Comparison of ENCODE assay signal across 26 mouse cellular contexts in the genomic region with DNA sequence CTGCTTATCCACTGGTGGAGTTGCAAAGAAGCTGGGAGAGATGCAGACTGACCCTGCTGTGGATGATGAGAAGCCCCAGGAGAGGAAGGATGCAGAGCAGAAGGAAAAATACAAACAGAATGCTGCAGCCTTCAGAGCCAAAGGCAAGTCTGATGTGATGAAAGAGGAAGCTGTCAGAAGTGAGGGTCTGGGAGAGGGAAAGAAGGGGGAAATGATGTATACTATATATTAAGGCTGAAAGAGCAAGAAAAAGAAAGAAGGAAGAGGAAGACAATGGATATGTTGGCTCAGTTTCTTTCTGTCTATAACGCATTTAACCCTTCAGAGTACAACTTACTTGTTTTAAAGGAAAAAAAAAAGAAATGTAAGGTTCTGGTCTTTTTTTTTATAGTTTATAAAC.
"Had no signal": no experiment of that assay in that cellular context is flagged by ENCODE, and none has a peak within 500 bp of the region (broad histone marks: within the 10 kb centered on the region; RNA-seq: fewer than 3 reads in every experiment).

No protein-coding gene starts in this region.

- H3K36me3 ChIP-seq: heart, embryonic 13.5 days; heart, embryonic 15.5 days; hindbrain, embryonic 13.5 days; hindbrain, embryonic 15.5 days; limb, embryonic 10.5 days; limb, embryonic 12.5 days; liver, embryonic 13.5 days; liver, embryonic 15.5 days had no signal

- H3K4me1 ChIP-seq: heart, embryonic 13.5 days; heart, embryonic 15.5 days; hindbrain, embryonic 13.5 days; hindbrain, embryonic 15.5 days; liver, embryonic 13.5 days; liver, embryonic 15.5 days had no signal

- H3K9ac ChIP-seq: heart, embryonic 13.5 days; heart, embryonic 15.5 days; hindbrain, embryonic 13.5 days; hindbrain, embryonic 15.5 days; limb, embryonic 12.5 days; liver, embryonic 13.5 days; liver, embryonic 15.5 days had no signal

- H3K4me2 ChIP-seq: heart, embryonic 11.5 days; heart, embryonic 13.5 days; heart, embryonic 15.5 days; hindbrain, embryonic 13.5 days; hindbrain, embryonic 15.5 days; limb, embryonic 12.5 days; liver, embryonic 11.5 days; liver, embryonic 13.5 days; liver, embryonic 15.5 days had no signal

- ATAC-seq: hindbrain, postnatal 0 days; intestine, postnatal 0 days had no signal

- H3K9me3 ChIP-seq: heart, embryonic 13.5 days; heart, embryonic 15.5 days; hindbrain, embryonic 13.5 days; hindbrain, embryonic 15.5 days; limb, embryonic 10.5 days; limb, embryonic 12.5 days; liver, embryonic 13.5 days; liver, embryonic 15.5 days had no signal

- DNase-seq: gastrocnemius, adult 2 months; gastrocnemius, postnatal 10 days; gastrocnemius, postnatal 25 days; heart, adult 18-20 months; heart, postnatal 14 days; heart, postnatal 36 days; kidney, adult 18-20 months; kidney, adult 8-10 months; kidney, postnatal 10 days; kidney, postnatal 25 days; kidney, postnatal 4 days; liver; liver, embryonic 13.5 days had no signal

- H3K27ac ChIP-seq: gastrocnemius, adult 2 months; heart, embryonic 13.5 days; heart, embryonic 15.5 days; hindbrain, embryonic 13.5 days; hindbrain, embryonic 15.5 days; hindbrain, postnatal 0 days; layer of hippocampus, adult 2 months; left cerebral cortex, adult 2 months; limb, embryonic 10.5 days; limb, embryonic 12.5 days; liver, embryonic 13.5 days; liver, embryonic 15.5 days had no signal

- H3K27me3 ChIP-seq: hindbrain, embryonic 13.5 days; hindbrain, embryonic 15.5 days; liver, embryonic 13.5 days; liver, embryonic 15.5 days had no signal

- H3K4me3 ChIP-seq: gastrocnemius, adult 2 months; heart, embryonic 13.5 days; heart, embryonic 15.5 days; hindbrain, embryonic 13.5 days; hindbrain, embryonic 15.5 days; layer of hippocampus, adult 2 months; left cerebral cortex, adult 2 months; limb, embryonic 10.5 days; limb, embryonic 12.5 days; liver, embryonic 13.5 days; liver, embryonic 15.5 days had no signal
